Mouse (Mus musculus): ENCODE measurements at regions not wholly inside any gene's neighbourhood (a gene's known extent, or its start where the extent isn't known, plus 50 kb on each side); places are given as distances from the start of the nearest gene placed in this dataset.

DNA sequence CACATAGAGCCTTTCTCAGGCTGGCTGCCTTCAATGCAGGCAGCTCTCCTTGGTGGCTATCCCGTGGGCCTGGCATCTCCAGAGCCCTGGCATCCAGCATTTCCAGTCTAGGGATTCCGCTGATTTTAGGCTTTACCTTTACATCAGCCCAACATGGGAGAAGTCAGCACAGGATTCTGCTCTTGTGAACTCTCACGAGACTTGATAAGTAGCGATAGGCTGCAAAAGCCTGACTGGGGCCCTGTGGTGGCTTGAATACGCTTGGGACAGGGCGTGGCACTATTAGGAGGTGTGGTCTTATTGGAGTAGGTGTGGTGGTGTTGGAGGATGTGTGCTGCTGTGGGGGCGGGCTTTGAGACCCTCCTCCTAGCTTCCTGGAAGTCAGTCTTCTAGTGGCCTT is 73.8 kb upstream of the Runx3 start:
- H3K27me3 ChIP-seq (ENCODE audit: control insufficient read depth, insufficient read depth, insufficient read length) = no peaks in the 10 kb centered on the region
- no peaks in the 10 kb centered on the region for H3K79me2 ChIP-seq (ENCODE audit: control insufficient read depth, insufficient read depth)
- no peaks in the 10 kb centered on the region for H3K36me3 ChIP-seq (ENCODE audit: control insufficient read depth, insufficient read depth)
- no peak for TF ChIP-seq USF1 (IDR thresholded peaks at IDR 0.05; ENCODE audit: low read depth)
- TF ChIP-seq POLR2AphosphoS2 (IDR thresholded peaks at IDR 0.05; ENCODE audit: insufficient read length, low read depth) = no peak
- no peak for TF ChIP-seq TCF12 (IDR thresholded peaks at IDR 0.05; ENCODE audit: insufficient read depth, poor library complexity, severe bottlenecking)
- H3ac ChIP-seq (ENCODE audit: control insufficient read depth, insufficient read length) = no peak overlapping the region
- no peak overlapping the region for H3K4me3 ChIP-seq
- peak overlapping the region; percentile 37 for H3K4me2 ChIP-seq (ENCODE audit: low read depth)

DNA sequence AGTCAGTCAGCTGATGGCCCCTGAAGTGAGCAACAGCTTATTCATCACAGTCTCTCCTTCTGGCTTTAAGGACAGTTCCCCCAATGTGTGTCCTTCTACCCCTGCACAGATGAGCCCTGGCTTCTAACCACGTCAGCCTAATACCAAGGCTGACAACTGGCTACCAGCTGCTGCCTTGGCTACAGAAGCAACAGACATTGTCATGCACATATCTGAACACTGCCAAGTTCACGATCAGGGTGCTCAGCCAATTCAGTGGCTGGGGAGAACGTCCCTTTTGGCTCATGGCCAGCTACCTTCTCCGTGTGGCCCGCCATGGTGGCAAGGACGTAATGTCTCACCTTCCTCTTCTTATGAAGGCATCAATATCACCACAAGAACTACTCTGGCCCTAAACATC is 73.2 kb upstream of the Runx3 start:
- Histone ChIP-seq H3K36me3 (ENCODE audit: control insufficient read depth, insufficient read depth) (no peaks in the 10 kb centered on the region), H3K27me3 (ENCODE audit: control insufficient read depth, insufficient read depth, insufficient read length) (no peaks in the 10 kb centered on the region), H3ac (ENCODE audit: control insufficient read depth, insufficient read length) (no peak overlapping the region), H3K4me3 (no peak overlapping the region), H3K79me2 (ENCODE audit: control insufficient read depth, insufficient read depth) (no peaks in the 10 kb centered on the region), H3K4me2 (ENCODE audit: low read depth) (peak overlapping the region; percentile 37)
- no peak for TF ChIP-seq MAX (IDR thresholded peaks at IDR 0.05; ENCODE audit: low read depth)
- TF ChIP-seq SRF (IDR thresholded peaks at IDR 0.05; ENCODE audit: control insufficient read depth, insufficient read length, low read depth) = no peak
- TF ChIP-seq USF1 (IDR thresholded peaks at IDR 0.05; ENCODE audit: low read depth) = no peak
- TF ChIP-seq POLR2AphosphoS2 (IDR thresholded peaks at IDR 0.05; ENCODE audit: insufficient read length, low read depth) = no peak
- no peak for TF ChIP-seq REST (IDR thresholded peaks at IDR 0.05; ENCODE audit: insufficient read depth, insufficient read length)
- peak; percentile 35 for TF ChIP-seq TCF12 (IDR thresholded peaks at IDR 0.05; ENCODE audit: insufficient read depth, poor library complexity, severe bottlenecking)
- TF ChIP-seq CEBPB (IDR thresholded peaks at IDR 0.05; ENCODE audit: insufficient read depth, poor library complexity, severe bottlenecking) = no peak
- peak in 2 of 3 experiments; percentile 79 to 91 for TF ChIP-seq MYOD1 (IDR thresholded peaks at IDR 0.05; ENCODE audit: control insufficient read depth in 1 of 3, insufficient read length in 2 of 3, low read depth in 2 of 3)
- TF ChIP-seq POLR2A (IDR thresholded peaks at IDR 0.05; ENCODE audit: insufficient read length, low read depth) = no peak
- TF ChIP-seq E2F4 (IDR thresholded peaks at IDR 0.05; ENCODE audit: insufficient read depth) = no peak
- TF ChIP-seq MYOG (IDR thresholded peaks at IDR 0.05; ENCODE audit: control insufficient read depth in 1 of 3, insufficient read depth in 1 of 3, insufficient read length in 2 of 3, low read depth in 2 of 3) = peak; percentile 76 to 91 (median 83)
- TF ChIP-seq TCF3 (IDR thresholded peaks at IDR 0.05; ENCODE audit: insufficient read length, low read depth) = peak; percentile 48

DNA sequence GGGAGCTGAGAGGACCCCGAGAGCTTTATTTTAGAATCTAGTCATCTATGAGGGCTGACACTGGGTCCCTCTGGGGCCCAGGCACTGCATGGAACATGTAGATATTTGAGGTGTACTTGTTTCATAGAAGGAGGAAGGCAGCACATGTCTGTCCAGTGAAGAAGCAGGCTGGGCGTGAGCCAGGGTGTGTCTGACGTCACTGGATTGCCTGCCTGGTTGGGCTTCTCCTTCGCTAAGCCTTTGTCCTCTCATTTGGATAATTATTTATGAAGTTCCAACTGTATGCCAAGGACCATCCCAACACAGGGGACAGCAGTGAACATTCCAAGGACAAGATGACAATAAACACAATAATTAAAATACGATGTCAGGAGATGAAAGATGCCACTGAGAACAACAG is 72.7 kb upstream of the Runx3 start:
- TF ChIP-seq SRF (IDR thresholded peaks at IDR 0.05; ENCODE audit: control insufficient read depth, insufficient read length, low read depth) = no peak
- no peak for TF ChIP-seq MYOG (IDR thresholded peaks at IDR 0.05; ENCODE audit: control insufficient read depth in 1 of 3, insufficient read depth in 1 of 3, insufficient read length in 2 of 3, low read depth in 2 of 3)
- no peak for TF ChIP-seq USF1 (IDR thresholded peaks at IDR 0.05; ENCODE audit: low read depth)
- TF ChIP-seq CEBPB (IDR thresholded peaks at IDR 0.05; ENCODE audit: insufficient read depth, poor library complexity, severe bottlenecking) = no peak
- TF ChIP-seq POLR2AphosphoS2 (IDR thresholded peaks at IDR 0.05; ENCODE audit: insufficient read length, low read depth) = no peak
- no peak for TF ChIP-seq E2F4 (IDR thresholded peaks at IDR 0.05; ENCODE audit: insufficient read depth)
- no peak for TF ChIP-seq POLR2A (IDR thresholded peaks at IDR 0.05; ENCODE audit: insufficient read length, low read depth)
- TF ChIP-seq MAX (IDR thresholded peaks at IDR 0.05; ENCODE audit: low read depth) = no peak
- no peak for TF ChIP-seq TCF3 (IDR thresholded peaks at IDR 0.05; ENCODE audit: insufficient read length, low read depth)
- no peak for TF ChIP-seq REST (IDR thresholded peaks at IDR 0.05; ENCODE audit: insufficient read depth, insufficient read length)
- no peak for TF ChIP-seq MYOD1 (IDR thresholded peaks at IDR 0.05; ENCODE audit: control insufficient read depth in 1 of 3, insufficient read length in 2 of 3, low read depth in 2 of 3)
- no peak for TF ChIP-seq TCF12 (IDR thresholded peaks at IDR 0.05; ENCODE audit: insufficient read depth, poor library complexity, severe bottlenecking)
- Histone ChIP-seq H3K36me3 (ENCODE audit: control insufficient read depth, insufficient read depth) (no peaks in the 10 kb centered on the region), H3K4me2 (ENCODE audit: low read depth) (no peak overlapping the region), H3K27me3 (ENCODE audit: control insufficient read depth, insufficient read depth, insufficient read length) (no peaks in the 10 kb centered on the region), H3K4me3 (no peak overlapping the region), H3ac (ENCODE audit: control insufficient read depth, insufficient read length) (no peak overlapping the region), H3K79me2 (ENCODE audit: control insufficient read depth, insufficient read depth) (no peaks in the 10 kb centered on the region)

DNA sequence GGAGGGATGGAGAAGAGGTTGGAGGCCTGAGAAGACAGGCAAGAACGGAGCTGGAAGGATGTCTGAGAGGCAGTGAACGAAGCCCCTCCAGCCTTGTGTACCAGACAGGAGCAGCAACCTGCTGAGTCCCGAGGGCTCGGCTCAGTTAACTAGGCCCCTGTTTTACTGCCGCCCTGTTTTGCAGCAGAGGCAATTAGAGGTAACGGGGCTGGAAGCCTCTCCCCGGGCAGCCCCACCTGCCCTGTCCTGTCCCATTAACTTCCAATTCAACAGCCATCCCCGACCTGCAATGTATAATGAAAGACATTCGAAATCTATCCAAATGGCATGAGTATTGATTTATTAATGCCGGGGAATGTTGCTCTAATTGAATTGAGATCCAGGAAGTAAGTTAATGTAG is 70.5 kb upstream of the Runx3 start:
- H3K4me2 ChIP-seq (ENCODE audit: low read depth) = no peak overlapping the region
- H3K4me3 ChIP-seq = no peak overlapping the region
- no peaks in the 10 kb centered on the region for H3K27me3 ChIP-seq (ENCODE audit: control insufficient read depth, insufficient read depth, insufficient read length)
- H3K79me2 ChIP-seq (ENCODE audit: control insufficient read depth, insufficient read depth) = no peaks in the 10 kb centered on the region
- no peak overlapping the region for H3ac ChIP-seq (ENCODE audit: control insufficient read depth, insufficient read length)
- no peak for TF ChIP-seq REST (IDR thresholded peaks at IDR 0.05; ENCODE audit: insufficient read depth, insufficient read length)
- no peaks in the 10 kb centered on the region for H3K36me3 ChIP-seq (ENCODE audit: control insufficient read depth, insufficient read depth)

GRCm38 (mm10) chr4:135051466-135051865 is 69.0 kb upstream of the Runx3 start:
- Histone ChIP-seq H3ac (ENCODE audit: control insufficient read depth, insufficient read length) (no peak overlapping the region), H3K79me2 (ENCODE audit: control insufficient read depth, insufficient read depth) (no peaks in the 10 kb centered on the region), H3K27me3 (ENCODE audit: control insufficient read depth, insufficient read depth, insufficient read length) (no peaks in the 10 kb centered on the region), H3K4me2 (ENCODE audit: low read depth) (no peak overlapping the region), H3K4me3 (no peak overlapping the region), H3K36me3 (ENCODE audit: control insufficient read depth, insufficient read depth) (no peaks in the 10 kb centered on the region)
- TF ChIP-seq MYOD1 (IDR thresholded peaks at IDR 0.05; ENCODE audit: control insufficient read depth in 1 of 3, insufficient read length in 2 of 3, low read depth in 2 of 3) (no peak), E2F4 (IDR thresholded peaks at IDR 0.05; ENCODE audit: insufficient read depth) (no peak), TCF3 (IDR thresholded peaks at IDR 0.05; ENCODE audit: insufficient read length, low read depth) (no peak), REST (IDR thresholded peaks at IDR 0.05; ENCODE audit: insufficient read depth, insufficient read length) (no peak), USF1 (IDR thresholded peaks at IDR 0.05; ENCODE audit: low read depth) (no peak), MYOG (IDR thresholded peaks at IDR 0.05; ENCODE audit: control insufficient read depth in 1 of 3, insufficient read depth in 1 of 3, insufficient read length in 2 of 3, low read depth in 2 of 3) (no peak), CEBPB (IDR thresholded peaks at IDR 0.05; ENCODE audit: insufficient read depth, poor library complexity, severe bottlenecking) (no peak), POLR2A (IDR thresholded peaks at IDR 0.05; ENCODE audit: insufficient read length, low read depth) (no peak), POLR2AphosphoS2 (IDR thresholded peaks at IDR 0.05; ENCODE audit: insufficient read length, low read depth) (no peak), TCF12 (IDR thresholded peaks at IDR 0.05; ENCODE audit: insufficient read depth, poor library complexity, severe bottlenecking) (no peak), SRF (IDR thresholded peaks at IDR 0.05; ENCODE audit: control insufficient read depth, insufficient read length, low read depth) (no peak), MAX (IDR thresholded peaks at IDR 0.05; ENCODE audit: low read depth) (no peak)

Data from myocyte (in vitro differentiated cells).